Mouse (Mus musculus): Measurements from ENCODE around the gene Olfr1015. TPM values are rescaled to one million over a fixed set of nuclear protein-coding genes. Genes with fewer than 3 reads are reported as not detected.

The Olfr1015 gene
- polyA plus RNA-seq, 2 experiments: not detected

DNA sequence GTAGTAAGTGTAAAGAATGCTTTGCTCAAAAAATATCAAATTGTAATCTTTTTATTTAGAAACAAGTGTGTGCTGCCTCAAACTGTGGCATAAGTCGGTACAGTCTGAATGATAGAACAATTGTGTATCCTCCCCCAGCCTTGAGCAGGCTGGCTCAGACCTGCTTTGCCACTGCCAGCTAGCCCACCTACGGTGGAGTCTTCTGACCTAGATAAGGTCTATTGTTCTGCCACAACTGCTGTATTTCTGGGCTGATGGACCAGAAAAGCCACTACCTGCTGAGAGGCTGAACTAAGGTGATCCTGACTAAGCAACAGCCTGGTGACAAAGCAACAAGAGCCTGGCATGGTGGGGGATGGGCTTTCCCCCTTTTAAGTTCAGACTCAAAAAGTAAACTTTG lies 10.5 kb downstream of the Olfr1015 start:
- DNase-seq (ENCODE audit: low read depth in 3 of 3, low spot score in 3 of 3) (no peak), ATAC-seq (ENCODE audit: insufficient read depth) (no peak)
- no peak overlapping the region for H3K9ac ChIP-seq (replicated peaks)
- no peaks in the 10 kb centered on the region for H3K36me3 ChIP-seq (replicated peaks; ENCODE audit: control insufficient read depth, insufficient read depth, low read depth)
- TF ChIP-seq EP300 (IDR thresholded peaks at IDR 0.05; ENCODE audit: low read depth) (no peak), CTCF (IDR thresholded peaks at IDR 0.05; ENCODE audit: low read depth) (no peak)
- WGBS (ENCODE audit: insufficient replicate concordance): 48% methylated on average over 2 of the region's 2 CpGs
- H3K27me3 ChIP-seq (ENCODE audit: control insufficient read depth, insufficient read depth, low read length): no peaks in the 10 kb centered on the region
- H3K9me3 ChIP-seq (ENCODE audit: control insufficient read depth, low read length): no peaks in the 10 kb centered on the region
- H3K27ac ChIP-seq: no peak overlapping the region
- no peaks in the 10 kb centered on the region for H3K4me1 ChIP-seq (replicated peaks; ENCODE audit: control insufficient read depth in 2 of 2, insufficient read depth in 2 of 2, low read length in 1 of 2)
- H3K4me2 ChIP-seq (ENCODE audit: low read depth): no peak overlapping the region
- H3K4me3 ChIP-seq (ENCODE audit: insufficient read depth in 1 of 2, low read depth in 2 of 2, low read length in 2 of 2): no peak overlapping the region

DNA sequence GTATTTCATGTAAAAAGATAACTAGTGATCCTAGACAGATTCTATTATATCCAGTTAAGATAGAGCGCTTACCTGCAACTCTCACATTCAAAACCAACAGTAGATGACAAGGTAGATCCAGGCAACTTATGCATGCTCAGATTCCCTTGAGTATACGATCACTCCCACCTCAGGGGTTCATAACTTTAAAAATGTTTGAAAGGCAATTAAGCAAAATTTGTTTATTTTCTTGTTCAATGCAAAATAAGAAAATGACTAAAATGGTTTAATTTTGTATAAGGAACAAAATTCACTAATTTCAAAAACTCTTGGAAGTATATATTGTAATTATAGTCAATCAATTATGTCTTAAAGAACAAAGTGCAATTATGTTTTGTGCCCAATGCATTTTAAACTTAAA lies 20.6 kb downstream of the Olfr1015 start, which contains the start of gene Olfr1016:
Gene Olfr1016, minus strand, starts transcription at position 101 of the 400 bp plus-strand sequence.
- TF ChIP-seq EP300 (IDR thresholded peaks at IDR 0.05; ENCODE audit: low read depth) (no peak), CTCF (IDR thresholded peaks at IDR 0.05; ENCODE audit: low read depth) (no peak)
- Histone ChIP-seq H3K4me2 (ENCODE audit: low read depth) (no peak within 1 kb of the TSS), H3K27me3 (ENCODE audit: control insufficient read depth, insufficient read depth, low read length) (no peaks in the 10 kb centered on the region), H3K4me1 (replicated peaks; ENCODE audit: control insufficient read depth in 2 of 2, insufficient read depth in 2 of 2, low read length in 1 of 2) (no peaks in the 10 kb centered on the region), H3K4me3 (ENCODE audit: insufficient read depth in 1 of 2, low read depth in 2 of 2, low read length in 2 of 2) (no peak within 1 kb of the TSS), H3K9me3 (ENCODE audit: control insufficient read depth, low read length) (no peaks in the 10 kb centered on the region), H3K36me3 (replicated peaks; ENCODE audit: control insufficient read depth, insufficient read depth, low read depth) (no peaks in the 10 kb centered on the region), H3K9ac (replicated peaks) (no peak within 1 kb of the TSS), H3K27ac (no peak within 1 kb of the TSS)
- ATAC-seq (ENCODE audit: insufficient read depth): no peak
- WGBS (ENCODE audit: insufficient replicate concordance): 61% methylated on average over 2 of the region's 2 CpGs
- DNase-seq (ENCODE audit: low read depth in 3 of 3, low spot score in 3 of 3): no peak

DNA sequence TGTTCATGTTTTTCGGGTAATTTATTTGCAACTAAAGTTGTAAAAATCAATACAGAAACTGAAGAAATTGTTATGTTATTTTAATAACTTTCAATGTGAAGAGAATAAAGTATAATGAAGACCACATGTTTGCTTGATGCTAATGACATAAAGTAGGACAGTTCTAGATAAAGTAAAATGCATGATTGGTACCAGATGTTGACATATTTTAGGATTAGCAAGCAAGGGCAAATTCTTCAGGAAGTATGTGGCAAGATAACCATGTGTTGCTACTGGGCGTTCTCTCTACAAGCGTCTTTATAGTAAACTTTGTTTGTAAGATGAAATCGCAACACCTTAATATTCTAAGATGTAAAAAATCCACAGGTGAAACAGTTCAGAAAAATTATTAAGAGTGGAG lies 22.7 kb downstream of the Olfr1015 start:
- WGBS (ENCODE audit: insufficient replicate concordance): 68% methylated on average over 4 of the region's 4 CpGs
- H3K27me3 ChIP-seq (ENCODE audit: control insufficient read depth, insufficient read depth, low read length): no peaks in the 10 kb centered on the region

DNA sequence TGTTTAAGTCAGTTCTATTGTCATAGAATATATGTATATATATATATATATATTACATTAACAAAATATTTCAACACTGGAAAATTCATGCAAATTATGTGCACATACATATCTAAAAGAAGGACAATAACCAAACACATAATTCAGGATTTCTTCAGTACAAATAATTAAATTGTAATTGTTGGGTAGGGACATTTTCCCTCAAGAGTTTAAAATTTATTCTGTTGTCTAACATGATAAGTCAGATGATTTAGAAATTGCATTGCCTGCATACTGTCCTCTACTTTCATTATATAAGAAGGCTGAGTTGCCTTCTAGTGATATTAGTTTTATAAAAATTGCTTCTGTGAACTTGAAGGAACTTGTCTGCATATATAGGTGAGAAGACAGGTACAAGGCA lies 36.4 kb downstream of the Olfr1015 start, which contains the start of gene Olfr1018:
Gene Olfr1018, plus strand, starts transcription at position 301 of the 400 bp plus-strand sequence.
- H3K9me3 ChIP-seq (ENCODE audit: control insufficient read depth, low read length): no peaks in the 10 kb centered on the region
- H3K27ac ChIP-seq: no peak within 1 kb of the TSS
- no peaks in the 10 kb centered on the region for H3K4me1 ChIP-seq (replicated peaks; ENCODE audit: control insufficient read depth in 2 of 2, insufficient read depth in 2 of 2, low read length in 1 of 2)
- TF ChIP-seq EP300 (IDR thresholded peaks at IDR 0.05; ENCODE audit: low read depth) (no peak), CTCF (IDR thresholded peaks at IDR 0.05; ENCODE audit: low read depth) (no peak)
- DNase-seq (ENCODE audit: low read depth in 3 of 3, low spot score in 3 of 3) (no peak), ATAC-seq (ENCODE audit: insufficient read depth) (no peak)
- H3K27me3 ChIP-seq (ENCODE audit: control insufficient read depth, insufficient read depth, low read length): no peaks in the 10 kb centered on the region
- no peak within 1 kb of the TSS for H3K9ac ChIP-seq (replicated peaks)
- H3K4me2 ChIP-seq (ENCODE audit: low read depth): no peak within 1 kb of the TSS
- no peak within 1 kb of the TSS for H3K4me3 ChIP-seq (ENCODE audit: insufficient read depth in 1 of 2, low read depth in 2 of 2, low read length in 2 of 2)
- H3K36me3 ChIP-seq (replicated peaks; ENCODE audit: control insufficient read depth, insufficient read depth, low read depth): no peaks in the 10 kb centered on the region

More for the DNA sequence above, 22.7 kb downstream of the Olfr1015 start:
- H3K4me1 ChIP-seq (replicated peaks; ENCODE audit: control insufficient read depth in 2 of 2, insufficient read depth in 2 of 2, low read length in 1 of 2): no peaks in the 10 kb centered on the region
- no peak overlapping the region for H3K9ac ChIP-seq (replicated peaks)
- ATAC-seq (ENCODE audit: insufficient read depth): no peak
- H3K27ac ChIP-seq: no peak overlapping the region
- H3K9me3 ChIP-seq (ENCODE audit: control insufficient read depth, low read length): no peaks in the 10 kb centered on the region
- no peak for TF ChIP-seq EP300 (IDR thresholded peaks at IDR 0.05; ENCODE audit: low read depth)
- TF ChIP-seq CTCF (IDR thresholded peaks at IDR 0.05; ENCODE audit: low read depth): no peak
- no peaks in the 10 kb centered on the region for H3K36me3 ChIP-seq (replicated peaks; ENCODE audit: control insufficient read depth, insufficient read depth, low read depth)
- no peak overlapping the region for H3K4me3 ChIP-seq (ENCODE audit: insufficient read depth in 1 of 2, low read depth in 2 of 2, low read length in 2 of 2)
- no peak for DNase-seq (ENCODE audit: low read depth in 3 of 3, low spot score in 3 of 3)
- no peak overlapping the region for H3K4me2 ChIP-seq (ENCODE audit: low read depth)

Other genes with a start within 250 kb of the Olfr1015 start
- gene Olfr996, start 202.8 kb upstream of the Olfr1015 start, polyA plus RNA-seq (2012; rRNA removed): not detected in 2 replicates
- gene Olfr996, start 202.8 kb upstream of the Olfr1015 start, polyA plus RNA-seq (2014; fragmentation: Nextera tagmentation; extraction: Ambion mirVana): not detected in 2 replicates
- gene Olfr998, start 193.1 kb upstream of the Olfr1015 start, polyA plus RNA-seq (2012; rRNA removed): not detected in 2 replicates
- gene Olfr998, start 193.1 kb upstream of the Olfr1015 start, polyA plus RNA-seq (2014; fragmentation: Nextera tagmentation; extraction: Ambion mirVana): not detected in 2 replicates
- gene Olfr1000, start 170.1 kb upstream of the Olfr1015 start, polyA plus RNA-seq (2012; rRNA removed): not detected in 2 replicates
- gene Olfr1000, start 170.1 kb upstream of the Olfr1015 start, polyA plus RNA-seq (2014; fragmentation: Nextera tagmentation; extraction: Ambion mirVana): not detected in 2 replicates
- gene Olfr1002, start 131.3 kb upstream of the Olfr1015 start, polyA plus RNA-seq (2012; rRNA removed): not detected in 2 replicates
- not detected in 2 replicates for gene Olfr1002, start 131.3 kb upstream of the Olfr1015 start, polyA plus RNA-seq (2014; fragmentation: Nextera tagmentation; extraction: Ambion mirVana)
- gene Olfr154, start 117.6 kb upstream of the Olfr1015 start, polyA plus RNA-seq (2012; rRNA removed): not detected in 2 replicates
- gene Olfr154, start 117.6 kb upstream of the Olfr1015 start, polyA plus RNA-seq (2014; fragmentation: Nextera tagmentation; extraction: Ambion mirVana): not detected in 2 replicates
- not detected in 2 replicates for gene Olfr1006, start 103.2 kb upstream of the Olfr1015 start, polyA plus RNA-seq (2012; rRNA removed)
- gene Olfr1006, start 103.2 kb upstream of the Olfr1015 start, polyA plus RNA-seq (2014; fragmentation: Nextera tagmentation; extraction: Ambion mirVana): not detected in 2 replicates
- gene Olfr1008, start 92.6 kb upstream of the Olfr1015 start, polyA plus RNA-seq (2012; rRNA removed): not detected in 2 replicates
- gene Olfr1008, start 92.6 kb upstream of the Olfr1015 start, polyA plus RNA-seq (2014; fragmentation: Nextera tagmentation; extraction: Ambion mirVana): not detected in 2 replicates
- gene Olfr1009, start 66.6 kb upstream of the Olfr1015 start, polyA plus RNA-seq (2012; rRNA removed): not detected in 2 replicates
- gene Olfr1009, start 66.6 kb upstream of the Olfr1015 start, polyA plus RNA-seq (2014; fragmentation: Nextera tagmentation; extraction: Ambion mirVana): not detected in 2 replicates
- not detected in 2 replicates for gene Olfr1012, start 19.3 kb upstream of the Olfr1015 start, polyA plus RNA-seq (2012; rRNA removed)
- not detected in 2 replicates for gene Olfr1012, start 19.3 kb upstream of the Olfr1015 start, polyA plus RNA-seq (2014; fragmentation: Nextera tagmentation; extraction: Ambion mirVana)
- not detected in 2 replicates for gene Olfr1013, start 14.9 kb upstream of the Olfr1015 start, polyA plus RNA-seq (2012; rRNA removed)
- gene Olfr1013, start 14.9 kb upstream of the Olfr1015 start, polyA plus RNA-seq (2014; fragmentation: Nextera tagmentation; extraction: Ambion mirVana): not detected in 2 replicates
- not detected in 2 replicates for gene Olfr1014, start 9.3 kb upstream of the Olfr1015 start, polyA plus RNA-seq (2012; rRNA removed)
- gene Olfr1014, start 9.3 kb upstream of the Olfr1015 start, polyA plus RNA-seq (2014; fragmentation: Nextera tagmentation; extraction: Ambion mirVana): not detected in 2 replicates
- not detected in 2 replicates for gene Olfr1016, start 20.5 kb downstream of the Olfr1015 start, polyA plus RNA-seq (2012; rRNA removed)
- not detected in 2 replicates for gene Olfr1016, start 20.5 kb downstream of the Olfr1015 start, polyA plus RNA-seq (2014; fragmentation: Nextera tagmentation; extraction: Ambion mirVana)
- gene Olfr1018, start 36.5 kb downstream of the Olfr1015 start, polyA plus RNA-seq (2012; rRNA removed): not detected in 2 replicates
- gene Olfr1018, start 36.5 kb downstream of the Olfr1015 start, polyA plus RNA-seq (2014; fragmentation: Nextera tagmentation; extraction: Ambion mirVana): not detected in 2 replicates
- gene Olfr1019, start 63.5 kb downstream of the Olfr1015 start, polyA plus RNA-seq (2012; rRNA removed): not detected in 2 replicates
- not detected in 2 replicates for gene Olfr1019, start 63.5 kb downstream of the Olfr1015 start, polyA plus RNA-seq (2014; fragmentation: Nextera tagmentation; extraction: Ambion mirVana)
- gene Olfr1020, start 65.0 kb downstream of the Olfr1015 start, polyA plus RNA-seq (2012; rRNA removed): not detected in 2 replicates
- not detected in 2 replicates for gene Olfr1020, start 65.0 kb downstream of the Olfr1015 start, polyA plus RNA-seq (2014; fragmentation: Nextera tagmentation; extraction: Ambion mirVana)
- gene Olfr1022, start 86.6 kb downstream of the Olfr1015 start, polyA plus RNA-seq (2012; rRNA removed): not detected in 2 replicates
- not detected in 2 replicates for gene Olfr1022, start 86.6 kb downstream of the Olfr1015 start, polyA plus RNA-seq (2014; fragmentation: Nextera tagmentation; extraction: Ambion mirVana)
- gene Olfr1023, start 103.6 kb downstream of the Olfr1015 start, polyA plus RNA-seq (2012; rRNA removed): not detected in 2 replicates
- not detected in 2 replicates for gene Olfr1023, start 103.6 kb downstream of the Olfr1015 start, polyA plus RNA-seq (2014; fragmentation: Nextera tagmentation; extraction: Ambion mirVana)
- not detected in 2 replicates for gene Olfr1024, start 123.0 kb downstream of the Olfr1015 start, polyA plus RNA-seq (2012; rRNA removed)
- not detected in 2 replicates for gene Olfr1024, start 123.0 kb downstream of the Olfr1015 start, polyA plus RNA-seq (2014; fragmentation: Nextera tagmentation; extraction: Ambion mirVana)
- not detected in 2 replicates for gene Olfr1025-ps1, start 133.2 kb downstream of the Olfr1015 start, polyA plus RNA-seq (2012; rRNA removed)
- gene Olfr1025-ps1, start 133.2 kb downstream of the Olfr1015 start, polyA plus RNA-seq (2014; fragmentation: Nextera tagmentation; extraction: Ambion mirVana): not detected in 2 replicates
- gene Olfr1026, start 139.5 kb downstream of the Olfr1015 start, polyA plus RNA-seq (2012; rRNA removed): not detected in 2 replicates
- gene Olfr1026, start 139.5 kb downstream of the Olfr1015 start, polyA plus RNA-seq (2014; fragmentation: Nextera tagmentation; extraction: Ambion mirVana): not detected in 2 replicates
- not detected in 2 replicates for gene Olfr1028, start 168.4 kb downstream of the Olfr1015 start, polyA plus RNA-seq (2012; rRNA removed)
- gene Olfr1028, start 168.4 kb downstream of the Olfr1015 start, polyA plus RNA-seq (2014; fragmentation: Nextera tagmentation; extraction: Ambion mirVana): not detected in 2 replicates
- gene Olfr1029, start 191.9 kb downstream of the Olfr1015 start, polyA plus RNA-seq (2012; rRNA removed): not detected in 2 replicates
- gene Olfr1029, start 191.9 kb downstream of the Olfr1015 start, polyA plus RNA-seq (2014; fragmentation: Nextera tagmentation; extraction: Ambion mirVana): not detected in 2 replicates
- gene Olfr1030, start 197.3 kb downstream of the Olfr1015 start, polyA plus RNA-seq (2012; rRNA removed): not detected in 2 replicates
- gene Olfr1030, start 197.3 kb downstream of the Olfr1015 start, polyA plus RNA-seq (2014; fragmentation: Nextera tagmentation; extraction: Ambion mirVana): not detected in 2 replicates
- gene Olfr1031, start 208.3 kb downstream of the Olfr1015 start, polyA plus RNA-seq (2012; rRNA removed): not detected in 2 replicates
- gene Olfr1031, start 208.3 kb downstream of the Olfr1015 start, polyA plus RNA-seq (2014; fragmentation: Nextera tagmentation; extraction: Ambion mirVana): not detected in 2 replicates
- gene Olfr1032, start 223.5 kb downstream of the Olfr1015 start, polyA plus RNA-seq (2012; rRNA removed): not detected in 2 replicates
- gene Olfr1032, start 223.5 kb downstream of the Olfr1015 start, polyA plus RNA-seq (2014; fragmentation: Nextera tagmentation; extraction: Ambion mirVana): not detected in 2 replicates
- 0.19 and 0.27 TPM in 2 replicates for gene Olfr1033, start 238.6 kb downstream of the Olfr1015 start, polyA plus RNA-seq (2012; rRNA removed)
- gene Olfr1033, start 238.6 kb downstream of the Olfr1015 start, polyA plus RNA-seq (2014; fragmentation: Nextera tagmentation; extraction: Ambion mirVana): 0.51 and 0.61 TPM in 2 replicates